Mouse (Mus musculus): ENCODE measurements around the gene Gm45234. TPM values are rescaled to one million over a fixed set of nuclear protein-coding genes. Genes with fewer than 3 reads are reported as not detected.

The Gm45234 gene
- total RNA-seq, 1 experiment = 0.13 TPM

DNA sequence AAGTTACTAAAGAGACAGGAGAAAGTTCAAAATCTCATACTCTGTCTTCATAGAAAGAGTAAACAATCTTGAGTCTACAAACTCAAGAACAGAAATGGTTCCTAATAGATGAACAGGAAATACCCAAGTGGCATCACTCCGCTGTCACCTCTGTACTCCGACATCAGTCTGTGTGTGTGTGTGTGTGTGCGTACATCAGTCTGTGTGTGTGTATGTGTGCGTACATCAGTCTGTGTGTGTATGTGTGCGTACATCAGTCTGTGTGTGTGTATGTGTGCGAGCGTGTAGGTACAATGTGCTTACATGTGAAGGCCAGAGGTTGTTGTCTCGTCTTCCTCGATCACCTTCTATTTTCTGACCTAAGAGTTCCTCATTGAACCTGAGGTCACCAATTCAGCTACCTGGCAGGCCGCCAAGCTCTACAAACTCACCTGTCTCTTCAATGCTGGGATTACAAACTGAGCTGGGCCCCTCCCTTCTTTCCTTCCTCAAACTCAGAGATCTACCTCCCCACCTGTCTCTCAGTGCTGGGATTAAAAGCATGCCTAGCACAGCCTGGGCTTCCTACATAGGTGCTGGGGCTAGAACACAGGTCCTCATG is 47.4 kb downstream of the Gm45234 start:
- no peak for TF ChIP-seq CHD2 (IDR thresholded peaks at IDR 0.05; ENCODE audit: low read depth, low read length)
- no peak for TF ChIP-seq ZC3H11A (IDR thresholded peaks at IDR 0.05; ENCODE audit: borderline replicate concordance, low read depth, low read length)
- TF ChIP-seq HCFC1 (IDR thresholded peaks at IDR 0.05; ENCODE audit: borderline replicate concordance, insufficient read depth, low read length) = no peak
- TF ChIP-seq ZNF384 (IDR thresholded peaks at IDR 0.05; ENCODE audit: low read depth, low read length) = no peak
- TF ChIP-seq MAFK (IDR thresholded peaks at IDR 0.05; ENCODE audit: insufficient read depth, low read depth, low read length) = no peak
- H3K9me3 ChIP-seq (ENCODE audit: control insufficient read depth, insufficient read depth, low read depth, low read length) = no peaks in the 10 kb centered on the region
- no peak for DNase-seq (ENCODE audit: low read depth, low spot score)
- no peak overlapping the region for H3K27ac ChIP-seq (ENCODE audit: insufficient read depth, low read depth, low read length, poor library complexity, severe bottlenecking)
- peaks cover 39% of the 10 kb centered on the region for H3K36me3 ChIP-seq (ENCODE audit: control insufficient read depth, insufficient read depth, low read length, poor library complexity, severe bottlenecking)
- H3K4me3 ChIP-seq (ENCODE audit: insufficient read depth in 1 of 2, low read depth in 1 of 2, low read length in 2 of 2, poor library complexity in 1 of 2, severe bottlenecking in 1 of 2) = no peak overlapping the region
- in situ Hi-C loops (cut with MboI; ENCODE audit: low sequenced_read_pairs in 2 of 2, unreplicated experiment in 2 of 2) = no loop called here
- H3K4me1 ChIP-seq (ENCODE audit: control insufficient read depth in 2 of 2, insufficient read depth in 2 of 2, low read length in 2 of 2, poor library complexity in 1 of 2) = peaks cover 3% of the 10 kb centered on the region in 2 experiments; a peak in 2 of 4 replicates
- H3K9ac ChIP-seq (ENCODE audit: insufficient read depth, low read depth, low read length, poor library complexity, severe bottlenecking) = no peak overlapping the region

DNA sequence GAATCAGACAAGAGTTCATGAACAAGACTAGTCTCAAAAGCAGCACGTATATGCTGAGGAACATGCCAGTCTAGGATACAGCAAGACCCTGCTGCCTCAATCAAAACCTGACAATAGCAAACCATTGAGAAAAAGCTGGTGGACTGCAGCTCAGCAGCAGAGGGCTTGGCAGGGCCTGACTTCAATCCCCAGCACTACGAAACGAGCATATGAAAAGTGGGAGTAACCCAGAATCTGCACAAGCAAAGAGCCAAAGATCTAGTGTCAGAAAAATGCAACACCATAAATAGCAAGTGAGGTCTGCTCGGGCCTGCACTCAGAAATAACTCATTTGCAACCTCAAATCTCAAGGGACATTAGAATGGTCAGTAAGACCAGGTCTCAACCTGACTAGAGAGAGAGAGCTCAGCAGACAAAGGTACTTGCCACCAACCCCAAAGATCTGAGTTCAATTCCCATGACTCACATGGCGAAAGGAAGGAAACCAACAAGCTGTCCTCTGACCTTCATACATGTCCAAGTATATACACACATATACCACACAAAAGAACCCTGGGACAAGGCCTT is 49.7 kb downstream of the Gm45234 start:
- Histone ChIP-seq H3K27ac (ENCODE audit: insufficient read depth, low read depth, low read length, poor library complexity, severe bottlenecking) (no peak overlapping the region), H3K4me3 (ENCODE audit: insufficient read depth in 1 of 2, low read depth in 1 of 2, low read length in 2 of 2, poor library complexity in 1 of 2, severe bottlenecking in 1 of 2) (no peak overlapping the region), H3K4me1 (ENCODE audit: control insufficient read depth in 2 of 2, insufficient read depth in 2 of 2, low read length in 2 of 2, poor library complexity in 1 of 2) (peaks cover 3 to 18% of the 10 kb centered on the region in 2 experiments; a peak in 1 of 4 replicates), H3K36me3 (ENCODE audit: control insufficient read depth, insufficient read depth, low read length, poor library complexity, severe bottlenecking) (peaks cover 55% of the 10 kb centered on the region), H3K9ac (ENCODE audit: insufficient read depth, low read depth, low read length, poor library complexity, severe bottlenecking) (no peak overlapping the region), H3K9me3 (ENCODE audit: control insufficient read depth, insufficient read depth, low read depth, low read length) (no peaks in the 10 kb centered on the region)
- in situ Hi-C loops (cut with MboI; ENCODE audit: low sequenced_read_pairs in 2 of 2, unreplicated experiment in 2 of 2) = no loop called here
- no peak for DNase-seq (ENCODE audit: low read depth, low spot score)
- no peak for TF ChIP-seq HCFC1 (IDR thresholded peaks at IDR 0.05; ENCODE audit: borderline replicate concordance, insufficient read depth, low read length)
- TF ChIP-seq MAFK (IDR thresholded peaks at IDR 0.05; ENCODE audit: insufficient read depth, low read depth, low read length) = no peak
- TF ChIP-seq ZNF384 (IDR thresholded peaks at IDR 0.05; ENCODE audit: low read depth, low read length) = no peak
- no peak for TF ChIP-seq ZC3H11A (IDR thresholded peaks at IDR 0.05; ENCODE audit: borderline replicate concordance, low read depth, low read length)
- no peak for TF ChIP-seq CHD2 (IDR thresholded peaks at IDR 0.05; ENCODE audit: low read depth, low read length)

DNA sequence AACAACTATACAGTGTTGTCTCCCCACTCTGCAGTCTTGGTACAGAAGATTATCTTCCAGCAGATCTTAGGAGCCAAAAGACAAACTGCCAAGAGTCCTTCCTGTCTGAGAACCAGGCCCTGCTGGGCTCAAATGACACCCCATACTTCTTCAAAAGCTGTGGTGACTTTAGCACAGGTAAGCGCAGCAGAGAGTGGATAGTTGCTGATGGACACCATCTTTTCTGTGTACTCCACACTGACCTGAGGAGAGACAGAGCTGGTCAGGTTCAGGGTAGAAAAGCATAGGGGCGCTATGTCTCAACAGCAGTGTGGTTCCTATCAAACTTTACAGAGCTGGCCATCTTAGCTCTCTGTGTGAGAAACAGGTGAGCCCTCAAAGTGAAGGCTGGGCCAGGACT is 51.4 kb downstream of the Gm45234 start:
- no peak for DNase-seq (ENCODE audit: low read depth, low spot score)
- no peak overlapping the region for H3K9ac ChIP-seq (ENCODE audit: insufficient read depth, low read depth, low read length, poor library complexity, severe bottlenecking)
- H3K36me3 ChIP-seq (ENCODE audit: control insufficient read depth, insufficient read depth, low read length, poor library complexity, severe bottlenecking) = peaks cover 60% of the 10 kb centered on the region
- in situ Hi-C loops (cut with MboI; ENCODE audit: low sequenced_read_pairs in 2 of 2, unreplicated experiment in 2 of 2) = no loop called here
- peaks cover 0 to 21% of the 10 kb centered on the region in 2 experiments; a peak in 1 of 4 replicates for H3K4me1 ChIP-seq (ENCODE audit: control insufficient read depth in 2 of 2, insufficient read depth in 2 of 2, low read length in 2 of 2, poor library complexity in 1 of 2)
- H3K9me3 ChIP-seq (ENCODE audit: control insufficient read depth, insufficient read depth, low read depth, low read length) = no peaks in the 10 kb centered on the region
- no peak overlapping the region for H3K4me3 ChIP-seq (ENCODE audit: insufficient read depth in 1 of 2, low read depth in 1 of 2, low read length in 2 of 2, poor library complexity in 1 of 2, severe bottlenecking in 1 of 2)
- TF ChIP-seq ZC3H11A (IDR thresholded peaks at IDR 0.05; ENCODE audit: borderline replicate concordance, low read depth, low read length) (no peak), MAFK (IDR thresholded peaks at IDR 0.05; ENCODE audit: insufficient read depth, low read depth, low read length) (no peak), HCFC1 (IDR thresholded peaks at IDR 0.05; ENCODE audit: borderline replicate concordance, insufficient read depth, low read length) (no peak), CHD2 (IDR thresholded peaks at IDR 0.05; ENCODE audit: low read depth, low read length) (no peak)
- no peak overlapping the region for H3K27ac ChIP-seq (ENCODE audit: insufficient read depth, low read depth, low read length, poor library complexity, severe bottlenecking)

DNA sequence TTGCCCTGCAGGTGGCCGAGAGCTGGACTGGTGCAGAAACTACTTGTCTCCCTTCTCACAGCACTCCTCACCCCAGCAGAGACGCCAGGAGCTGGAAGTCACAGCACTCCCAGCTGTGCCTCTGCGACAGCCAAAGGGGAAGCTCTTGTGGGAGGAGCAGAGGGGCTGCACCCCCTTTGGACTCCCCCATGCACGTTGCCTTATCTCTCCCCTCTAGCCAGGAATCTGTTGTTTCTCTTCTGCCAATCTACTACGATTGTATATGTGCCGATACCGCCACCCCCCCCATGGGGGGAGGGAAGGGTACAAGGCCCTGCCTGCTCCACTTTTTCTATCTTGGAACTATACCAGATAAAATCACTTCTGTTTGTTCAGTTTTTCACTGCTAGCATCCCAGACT is 52.0 kb downstream of the Gm45234 start:
- DNase-seq (ENCODE audit: low read depth, low spot score) = no peak
- Histone ChIP-seq H3K9me3 (ENCODE audit: control insufficient read depth, insufficient read depth, low read depth, low read length) (no peaks in the 10 kb centered on the region), H3K4me1 (ENCODE audit: control insufficient read depth in 2 of 2, insufficient read depth in 2 of 2, low read length in 2 of 2, poor library complexity in 1 of 2) (peaks cover 0 to 21% of the 10 kb centered on the region in 2 experiments; a peak in 1 of 4 replicates), H3K36me3 (ENCODE audit: control insufficient read depth, insufficient read depth, low read length, poor library complexity, severe bottlenecking) (peaks cover 62% of the 10 kb centered on the region), H3K9ac (ENCODE audit: insufficient read depth, low read depth, low read length, poor library complexity, severe bottlenecking) (no peak overlapping the region), H3K4me3 (ENCODE audit: insufficient read depth in 1 of 2, low read depth in 1 of 2, low read length in 2 of 2, poor library complexity in 1 of 2, severe bottlenecking in 1 of 2) (no peak overlapping the region), H3K27ac (ENCODE audit: insufficient read depth, low read depth, low read length, poor library complexity, severe bottlenecking) (no peak overlapping the region)
- in situ Hi-C loops (cut with MboI; ENCODE audit: low sequenced_read_pairs in 2 of 2, unreplicated experiment in 2 of 2) = no loop called here
- no peak for TF ChIP-seq MAFK (IDR thresholded peaks at IDR 0.05; ENCODE audit: insufficient read depth, low read depth, low read length)
- TF ChIP-seq CHD2 (IDR thresholded peaks at IDR 0.05; ENCODE audit: low read depth, low read length) = no peak
- TF ChIP-seq HCFC1 (IDR thresholded peaks at IDR 0.05; ENCODE audit: borderline replicate concordance, insufficient read depth, low read length) = no peak
- no peak for TF ChIP-seq ZNF384 (IDR thresholded peaks at IDR 0.05; ENCODE audit: low read depth, low read length)
- TF ChIP-seq ZC3H11A (IDR thresholded peaks at IDR 0.05; ENCODE audit: borderline replicate concordance, low read depth, low read length) = no peak

Data from ES-E14 (cell line).